Mouse (Mus musculus): ENCODE measurements around the gene Fance. TPM values are rescaled to one million over a fixed set of nuclear protein-coding genes. Genes with fewer than 3 reads are reported as not detected.

The Fance gene
- polyA plus RNA-seq, 1 experiment from 2014 or later, result 22.5 TPM

DNA sequence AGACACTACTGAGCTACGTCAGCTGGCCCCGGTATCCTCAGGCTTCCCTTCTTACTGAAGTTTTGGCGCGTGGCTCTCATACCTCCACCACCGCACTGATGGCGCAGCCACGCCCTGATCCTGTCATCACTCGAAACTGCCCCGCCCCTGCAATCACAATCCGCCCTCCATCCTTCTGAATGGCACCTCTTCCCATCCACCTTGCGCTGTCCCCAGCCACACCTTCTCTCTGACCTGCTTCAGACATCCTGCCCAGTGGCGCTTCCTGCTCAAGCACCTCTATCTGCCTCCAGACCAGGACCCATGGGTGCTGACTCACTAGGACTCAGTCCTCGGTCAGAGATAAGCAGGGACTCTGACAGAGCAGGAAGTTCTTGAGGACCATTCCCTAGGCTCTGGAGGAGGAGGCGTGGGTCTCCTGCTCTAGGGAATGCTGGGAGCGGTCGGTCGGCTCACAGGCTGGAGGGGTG, 62.3 kb downstream of the Fance start:
- H3K4me2 ChIP-seq (replicated peaks; ENCODE audit: low read depth, low read length), result no peak overlapping the region
- H3K36me3 ChIP-seq (ENCODE audit: control insufficient read depth, insufficient read depth, low read length), result no peaks in the 10 kb centered on the region
- peaks cover 15% of the 10 kb centered on the region for H3K27me3 ChIP-seq (ENCODE audit: control insufficient read depth, insufficient read depth, low read length)

More for the DNA sequence above, 62.3 kb downstream of the Fance start:
- H3K9me3 ChIP-seq (ENCODE audit: control insufficient read depth, low read length), result no peaks in the 10 kb centered on the region
- H3K9ac ChIP-seq (ENCODE audit: low read depth, low read length), result no peak overlapping the region
- no peak for DNase-seq (ENCODE audit: low spot score)
- H3K4me1 ChIP-seq (replicated peaks; ENCODE audit: control insufficient read depth, insufficient read depth, low read length), result no peaks in the 10 kb centered on the region
- 12% methylated on average over 17 of the region's 17 CpGs for WGBS
- ATAC-seq (ENCODE audit: low FRiP score), result no peak
- H3K27ac ChIP-seq (ENCODE audit: low read depth, low read length), result no peak overlapping the region
- no peak overlapping the region for H3K4me3 ChIP-seq (ENCODE audit: low read depth, low read length)

Other genes starting within 250 kb of the Fance start
- 0.99 and 1.3 TPM in 2 replicates for gene Tcp11, start 232.9 kb upstream of the Fance start, polyA plus RNA-seq (2014; fragmentation: Nextera tagmentation; extraction: Ambion mirVana)
- gene Scube3, start 171.4 kb upstream of the Fance start, polyA plus RNA-seq (2014; fragmentation: Nextera tagmentation; extraction: Ambion mirVana), result 8.0 and 8.6 TPM in 2 replicates
- 27.6 and 29.5 TPM in 2 replicates for gene Zfp523, start 136.4 kb upstream of the Fance start, polyA plus RNA-seq (2014; fragmentation: Nextera tagmentation; extraction: Ambion mirVana)
- 1.8 and 2.9 TPM in 2 replicates for gene Def6, start 105.7 kb upstream of the Fance start, polyA plus RNA-seq (2014; fragmentation: Nextera tagmentation; extraction: Ambion mirVana)
- 1.7 and 3.5 TPM in 2 replicates for gene Ppard, start 80.8 kb upstream of the Fance start, polyA plus RNA-seq (2014; fragmentation: Nextera tagmentation; extraction: Ambion mirVana)
- 445 and 475 TPM in 2 replicates for gene Rpl10a, start 15.0 kb downstream of the Fance start, polyA plus RNA-seq (2014; fragmentation: Nextera tagmentation; extraction: Ambion mirVana)
- gene Tead3, start 37.3 kb downstream of the Fance start, polyA plus RNA-seq (2014; fragmentation: Nextera tagmentation; extraction: Ambion mirVana), result 3.7 and 5.1 TPM in 2 replicates
- gene Tulp1, start 51.7 kb downstream of the Fance start, polyA plus RNA-seq (2014; fragmentation: Nextera tagmentation; extraction: Ambion mirVana), result 2.9 and 4.1 TPM in 2 replicates
- gene Fkbp5, start 204.0 kb downstream of the Fance start, polyA plus RNA-seq (2014; fragmentation: Nextera tagmentation; extraction: Ambion mirVana), result 11.9 and 12.1 TPM in 2 replicates
- gene Armc12, start 217.3 kb downstream of the Fance start, polyA plus RNA-seq (2014; fragmentation: Nextera tagmentation; extraction: Ambion mirVana), result not detected in 2 replicates
- not detected in 2 replicates for gene Clpsl2, start 235.9 kb downstream of the Fance start, polyA plus RNA-seq (2014; fragmentation: Nextera tagmentation; extraction: Ambion mirVana)
- not detected in 2 replicates for gene Clps, start 247.2 kb downstream of the Fance start, polyA plus RNA-seq (2014; fragmentation: Nextera tagmentation; extraction: Ambion mirVana)

All from hindbrain, embryonic 11.5 days (tissue).